Mouse (Mus musculus) liver, embryonic 14.5 days (tissue): Measurements from ENCODE around the gene Tmem117. TPM values are rescaled to one million over a fixed set of nuclear protein-coding genes. Genes with fewer than 3 reads are reported as not detected.

Source experiments
- ATAC-seq: fragments of 200-750 bp; cut with Nextera tagmentation; 2 replicates; pipeline ENCODE4 v1.8.0; 2017; ENCODE audit warnings: moderate number of reproducible peaks, mild to moderate bottlenecking, moderate library complexity; ENCODE audit not compliant: insufficient read depth
- DNase-seq, 3 experiments: peaks; one replicate each; pipeline ENCODE4 v3.0.0-alpha.2; 2012 to 2013; ENCODE audit warnings: low read depth in 3 of 3, low spot score in 3 of 3
- H3K27ac ChIP-seq: fragments of 300-500 bp; sonication (generic); 2 replicates; pipeline ENCODE4 v1.5.1; 2014; ENCODE audit warnings: moderate library complexity, mild to moderate bottlenecking, control low read depth, inconsistent platforms
- H3K27me3 ChIP-seq: fragments of 300-500 bp; sonication (generic); 2 replicates; pipeline ENCODE4 v1.6.1; 2014; ENCODE audit warnings: mild to moderate bottlenecking, low read length, moderate library complexity; ENCODE audit not compliant: control insufficient read depth, insufficient read depth
- H3K36me3 ChIP-seq: fragments of 300-500 bp; sonication (generic); replicated peaks from 2 replicates; pipeline ENCODE4 v1.6.1; 2014; ENCODE audit warnings: low read depth; ENCODE audit not compliant: control insufficient read depth, insufficient read depth
- H3K4me1 ChIP-seq, 2 experiments: fragments of 200-500 bp in 1 of 2; fragments of 300-500 bp in 1 of 2; sonication (generic) in 1 of 2; replicated peaks; 2 replicates each; pipeline ENCODE4 v1.6.1; 2012 to 2014; ENCODE audit warnings: antibody characterized with exemption in 1 of 2, inconsistent platforms in 1 of 2, low read length in 1 of 2; ENCODE audit not compliant: control insufficient read depth in 2 of 2, insufficient read depth in 2 of 2
- H3K4me2 ChIP-seq: fragments of 300-500 bp; sonication (generic); 2 replicates; pipeline ENCODE4 v1.6.1; 2014; ENCODE audit warnings: low read depth, mild to moderate bottlenecking, control low read depth, moderate library complexity
- H3K4me3 ChIP-seq, 2 experiments: fragments of 200-500 bp in 1 of 2; fragments of 300-500 bp in 1 of 2; sonication (generic) in 1 of 2; 2 replicates each; pipeline ENCODE4 v1.5.1; 2012 to 2014; ENCODE audit warnings: low read depth in 2 of 2, low read length in 2 of 2, mild to moderate bottlenecking in 2 of 2, control low read depth in 1 of 2, inconsistent platforms in 1 of 2, moderate library complexity in 1 of 2; ENCODE audit not compliant: insufficient read depth in 1 of 2
- H3K9ac ChIP-seq: fragments of 300-500 bp; sonication (generic); replicated peaks from 2 replicates; pipeline ENCODE4 v1.6.1; 2014; ENCODE audit warnings: mild to moderate bottlenecking, control low read depth, moderate library complexity
- H3K9me3 ChIP-seq: fragments of 300-500 bp; sonication (generic); 2 replicates; pipeline ENCODE4 v1.6.1; 2016; ENCODE audit warnings: low read length, mixed read lengths; ENCODE audit not compliant: control insufficient read depth
- CTCF ChIP-seq: IDR thresholded peaks from 2 replicates; pipeline ENCODE4 v1.5.1; 2016; ENCODE audit warnings: antibody characterized with exemption, low read depth, control low read depth
- EP300 ChIP-seq: IDR thresholded peaks from 2 replicates; pipeline ENCODE4 v1.6.1; 2016; ENCODE audit warnings: antibody characterized with exemption, low read depth
- WGBS: fragments of 180-500 bp; shearing (Covaris S2); extraction: QIAGEN DNeasy Blood & Tissue Kit; methylation state at CpG from one replicate; pipeline ENCODE4 v1.1.7; 2014; ENCODE audit not compliant: insufficient replicate concordance; 5-methylcytosine and 5-hydroxymethylcytosine counted together
- polyA plus RNA-seq, 2 experiments: library from polyadenylated mRNA; depleted of rRNA in 1 of 2; stranded (reverse) in 1 of 2; unstranded in 1 of 2; fragments of >200 nt; fragmentation: Nextera tagmentation in 1 of 2; extraction: Ambion mirVana in 1 of 2; gene quantifications; 2 replicates each; pipeline versions ENCODE4 v1.2.1 to v1.2.3; 2012 to 2014

Gene Tmem117
- polyA plus RNA-seq, 2 experiments = not detected

DNA sequence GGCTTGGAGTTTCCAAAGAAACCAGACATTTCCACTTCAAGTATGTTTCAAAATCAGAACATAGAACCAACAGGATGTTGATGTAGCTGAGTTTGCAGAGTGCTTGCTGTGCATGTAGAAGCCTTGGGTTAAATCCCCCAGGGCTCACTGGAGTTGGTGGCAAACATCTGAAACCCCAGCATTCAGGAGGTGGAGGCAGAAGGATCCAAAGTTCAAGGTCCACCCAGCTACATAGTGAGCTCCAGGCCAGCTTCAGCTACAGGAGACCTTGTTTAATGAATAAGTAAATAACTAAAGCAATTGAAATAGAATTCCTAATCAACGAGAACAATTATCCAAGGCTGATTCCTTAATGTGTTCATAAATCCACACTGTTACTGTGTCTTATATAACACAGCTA, 35.4 kb upstream of the Tmem117 start:
- DNase-seq (no peak), ATAC-seq (no peak)
- peaks cover 2 to 9% of the 10 kb centered on the region in 2 experiments; a peak in 1 of 4 replicates for H3K4me1 ChIP-seq
- no peak overlapping the region for H3K4me3 ChIP-seq
- H3K27ac ChIP-seq = no peak overlapping the region
- 62% methylated on average over 1 of the region's 1 CpGs for whole genome bisulfite sequencing
- no peaks in the 10 kb centered on the region for H3K27me3 ChIP-seq
- no peak overlapping the region for H3K4me2 ChIP-seq
- H3K36me3 ChIP-seq = no peaks in the 10 kb centered on the region
- H3K9ac ChIP-seq = no peak overlapping the region
- TF ChIP-seq EP300 (no peak), CTCF (no peak)
- no peaks in the 10 kb centered on the region for H3K9me3 ChIP-seq

DNA sequence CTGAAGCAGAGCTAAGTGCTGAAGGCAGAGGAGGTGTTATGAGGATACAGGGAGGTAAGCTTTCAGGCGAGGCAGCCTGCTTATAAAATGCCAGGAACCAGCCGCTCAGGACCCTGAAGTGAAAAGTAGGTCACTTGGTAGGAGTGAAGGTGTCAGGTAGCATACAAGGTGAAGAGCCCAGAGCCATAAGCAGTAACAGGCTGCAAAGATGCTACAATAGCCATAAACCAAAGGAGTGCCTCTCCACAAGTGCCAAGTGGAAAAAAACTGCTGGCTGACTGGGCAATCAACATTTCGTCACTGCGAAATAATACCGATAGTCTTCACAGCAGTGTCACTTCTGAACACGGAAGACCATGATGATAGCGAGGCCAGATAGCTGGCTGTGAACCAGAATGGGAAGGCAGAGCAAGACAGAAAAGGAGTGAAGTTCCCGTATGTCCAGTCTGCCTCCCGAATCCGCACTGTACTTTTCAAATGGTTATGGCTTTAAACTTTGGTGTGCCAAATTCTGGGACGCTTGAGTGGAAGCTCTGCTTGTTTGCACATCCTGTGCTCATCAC, 28.8 kb upstream of the Tmem117 start:
- WGBS = 69% methylated on average over 11 of the region's 11 CpGs

DNA sequence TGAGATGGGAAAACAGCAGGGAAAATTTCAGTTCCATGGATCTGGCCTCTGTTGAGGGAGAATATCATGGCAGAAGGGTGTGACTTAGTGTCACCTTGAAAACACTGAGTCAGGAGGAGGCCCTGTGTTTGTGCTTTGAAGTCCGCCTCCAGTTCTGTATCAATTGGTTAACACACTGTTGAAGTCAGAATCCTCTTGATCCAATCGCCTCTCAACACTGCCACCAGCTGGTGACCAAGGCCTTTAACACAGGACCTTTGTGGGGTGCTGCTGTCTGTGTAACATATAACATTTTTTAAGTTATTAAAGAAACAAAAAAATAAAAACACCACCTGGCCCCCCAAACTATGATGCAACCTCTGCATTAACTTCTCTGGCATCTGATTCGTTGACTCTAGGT, 27.7 kb upstream of the Tmem117 start:
- H3K36me3 ChIP-seq = no peaks in the 10 kb centered on the region
- WGBS = 16% methylated on average over 3 of the region's 3 CpGs
- ATAC-seq = 0 out of 2 replicates have a peak, but pooled peaks have one; percentile 35

More for the DNA sequence above, 28.8 kb upstream of the Tmem117 start:
- Histone ChIP-seq H3K36me3 (no peaks in the 10 kb centered on the region), H3K4me1 (no peaks in the 10 kb centered on the region), H3K9me3 (no peaks in the 10 kb centered on the region), H3K9ac (no peak overlapping the region), H3K4me3 (no peak overlapping the region), H3K4me2 (no peak overlapping the region), H3K27me3 (no peaks in the 10 kb centered on the region), H3K27ac (no peak overlapping the region)
- TF ChIP-seq CTCF = no peak
- TF ChIP-seq EP300 = no peak
- DNase-seq (no peak), ATAC-seq (no peak)

DNA sequence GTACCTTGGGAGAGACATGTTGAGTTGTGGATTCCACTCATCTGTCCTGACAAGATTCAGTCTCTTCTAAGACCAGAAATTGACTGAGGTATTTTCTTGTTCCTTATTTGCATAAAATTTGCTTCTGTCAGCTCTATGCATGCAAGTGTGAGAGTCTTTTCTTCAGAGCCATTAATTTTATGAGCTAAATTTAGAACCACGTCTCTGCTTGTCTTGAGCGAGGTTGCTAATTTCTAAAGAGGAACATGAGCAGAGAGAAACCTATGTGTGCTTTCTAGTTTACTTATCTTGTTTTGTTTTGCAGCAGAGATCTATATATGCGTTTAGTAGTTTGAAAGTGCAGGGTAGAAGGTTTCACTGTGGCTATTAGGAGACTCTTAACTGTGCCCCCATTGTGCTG, 26.6 kb upstream of the Tmem117 start:
- H3K4me2 ChIP-seq = no peak overlapping the region
- H3K4me3 ChIP-seq = no peak overlapping the region
- H3K9ac ChIP-seq = no peak overlapping the region
- no peak for TF ChIP-seq CTCF
- no peak for TF ChIP-seq EP300
- WGBS = 31% methylated on average over 3 of the region's 3 CpGs
- no peak for ATAC-seq
- DNase-seq = no peak
- H3K36me3 ChIP-seq = no peaks in the 10 kb centered on the region
- H3K9me3 ChIP-seq = no peaks in the 10 kb centered on the region
- H3K27ac ChIP-seq = no peak overlapping the region
- H3K4me1 ChIP-seq = no peaks in the 10 kb centered on the region
- H3K27me3 ChIP-seq = no peaks in the 10 kb centered on the region

More for the DNA sequence above, 27.7 kb upstream of the Tmem117 start:
- Histone ChIP-seq H3K27ac (no peak overlapping the region), H3K4me3 (no peak overlapping the region), H3K27me3 (no peaks in the 10 kb centered on the region), H3K4me1 (no peaks in the 10 kb centered on the region), H3K4me2 (no peak overlapping the region), H3K9me3 (no peaks in the 10 kb centered on the region), H3K9ac (no peak overlapping the region)
- DNase-seq = peak in 1 of 3 experiments; percentile 7
- TF ChIP-seq EP300 (no peak), CTCF (peak; percentile 56)

DNA sequence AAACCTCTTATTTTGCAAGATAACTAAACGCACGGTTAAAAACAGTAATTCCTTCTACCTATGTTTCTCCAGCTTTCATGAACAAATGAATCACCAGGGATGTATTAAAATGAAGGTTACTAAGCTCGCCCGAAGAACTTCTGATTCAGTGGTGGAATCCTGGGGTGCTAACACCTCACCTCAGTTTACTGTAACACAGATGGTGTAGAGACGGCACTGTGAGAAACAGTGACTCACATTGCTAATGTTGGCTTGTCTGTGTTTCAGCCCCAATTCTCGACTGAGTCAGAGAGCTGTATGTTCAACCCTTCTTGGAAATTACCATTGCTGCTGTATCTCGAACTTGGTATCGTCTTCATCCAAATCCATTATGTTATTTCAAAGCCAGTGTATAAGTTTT, 21.3 kb upstream of the Tmem117 start:
- H3K27ac ChIP-seq = no peak overlapping the region
- H3K9me3 ChIP-seq = no peaks in the 10 kb centered on the region
- H3K9ac ChIP-seq = no peak overlapping the region
- no peak for DNase-seq
- 70% methylated on average over 8 of the region's 8 CpGs for WGBS
- H3K4me1 ChIP-seq = no peaks in the 10 kb centered on the region
- H3K4me2 ChIP-seq = no peak overlapping the region
- H3K36me3 ChIP-seq = no peaks in the 10 kb centered on the region
- H3K27me3 ChIP-seq = no peaks in the 10 kb centered on the region
- TF ChIP-seq EP300 (no peak), CTCF (no peak)
- no peak overlapping the region for H3K4me3 ChIP-seq
- no peak for ATAC-seq
